ENCODE assay signal across 9 mouse cellular contexts in the genomic region with DNA sequence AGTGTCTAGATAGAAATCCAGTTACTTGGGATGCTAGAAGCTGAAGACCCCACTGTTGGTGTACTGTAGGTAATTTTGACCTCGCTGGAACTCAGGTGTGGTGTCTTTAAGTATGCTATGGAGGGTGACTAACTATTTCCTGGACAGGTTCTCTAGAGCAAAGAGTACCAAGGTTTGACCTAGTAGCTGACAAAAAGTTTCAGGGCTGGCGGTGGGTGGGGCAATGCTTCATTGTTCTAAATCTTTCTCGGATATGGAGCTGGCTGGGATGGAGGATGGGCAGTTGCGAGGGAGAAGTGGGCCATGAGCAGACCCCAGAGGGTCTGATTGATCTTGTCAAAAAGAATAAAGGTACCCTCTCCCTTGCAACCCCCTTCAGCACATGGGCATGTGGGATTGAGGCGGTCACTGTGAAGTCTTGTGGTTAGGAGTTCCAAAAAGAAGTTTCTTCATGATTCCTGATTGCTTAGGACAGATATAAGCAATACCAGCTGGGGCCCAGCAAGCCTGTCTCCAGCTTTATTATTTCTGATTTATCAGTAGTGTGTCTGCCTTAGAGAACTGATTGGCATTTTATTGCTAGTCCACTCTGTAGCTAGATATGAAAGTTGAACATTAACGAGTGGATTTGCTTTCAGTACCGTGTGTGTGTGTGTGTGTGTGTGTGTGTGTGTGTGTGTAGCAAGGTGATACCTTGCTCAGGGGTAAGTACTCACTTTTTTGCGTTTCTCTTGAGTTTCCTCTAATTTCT.
"Had no signal": no experiment of that assay in that cellular context is flagged by ENCODE, and none has a peak within 500 bp of the region (broad histone marks: within the 10 kb centered on the region; RNA-seq: fewer than 3 reads in every experiment).

No protein-coding gene starts in this region.

- H3K27me3 ChIP-seq: limb, embryonic 12.5 days; midbrain, embryonic 13.5 days had no signal

- H3K4me2 ChIP-seq: limb, embryonic 12.5 days; midbrain, embryonic 13.5 days had no signal

- H3K36me3 ChIP-seq: limb, embryonic 12.5 days; midbrain, embryonic 13.5 days had no signal

- H3K27ac ChIP-seq: limb, embryonic 12.5 days; liver, embryonic 14.5 days; midbrain, embryonic 13.5 days had no signal

- DNase-seq: kidney, adult 18-20 months; kidney, postnatal 25 days; lung, adult 18-20 months; lung, postnatal 36 days; thymus, adult 2 months; thymus, postnatal 25 days had no signal

- H3K4me3 ChIP-seq: limb, embryonic 12.5 days; midbrain, embryonic 13.5 days had no signal

- H3K9ac ChIP-seq: limb, embryonic 12.5 days; liver, embryonic 14.5 days; midbrain, embryonic 13.5 days had no signal

- H3K4me1 ChIP-seq: midbrain, embryonic 13.5 days had no signal

- H3K9me3 ChIP-seq: limb, embryonic 12.5 days; midbrain, embryonic 13.5 days had no signal

- ATAC-seq: midbrain, embryonic 13.5 days had no signal
